In the genomic region with DNA sequence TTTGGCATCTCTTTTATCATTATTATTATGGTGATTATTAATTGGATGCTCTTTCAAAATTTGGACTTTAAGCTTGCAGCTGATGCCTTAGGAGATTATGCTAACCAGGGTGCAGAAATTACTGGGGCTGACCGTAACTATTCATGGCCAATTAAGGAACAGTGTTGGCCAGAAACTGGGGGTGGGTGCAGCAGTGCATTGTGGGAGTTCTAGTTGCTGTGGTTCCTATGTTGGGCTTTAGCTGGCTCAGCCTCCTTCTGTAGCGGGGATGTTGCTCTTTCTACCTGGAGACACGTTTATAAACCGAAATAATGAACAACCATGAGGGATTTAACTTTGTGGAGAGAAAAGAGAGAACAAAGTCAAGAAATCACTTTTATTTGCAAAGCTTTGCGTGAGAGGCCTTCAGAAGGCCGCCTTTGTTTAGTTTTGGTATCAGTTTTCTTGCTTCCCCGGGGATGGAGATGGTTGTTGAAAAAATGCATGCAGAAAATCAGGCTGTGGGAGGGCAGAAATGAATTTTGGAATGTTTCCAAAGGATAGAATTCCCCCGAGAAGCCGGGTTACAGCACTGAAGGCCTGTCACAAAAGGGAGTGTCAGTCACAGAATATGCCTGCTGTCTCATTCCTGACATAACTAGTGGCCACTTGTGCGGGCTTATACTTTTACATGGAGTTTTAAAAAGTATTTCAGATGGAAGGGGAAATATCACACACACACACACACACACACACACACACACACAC, we compare ENCODE assay signal across 9 mouse cellular contexts.
DNase-seq lines count a peak whose midpoint lies in the region; ATAC-seq and TF ChIP-seq lines count a peak whose summit lies in the region.
"Had no signal": no experiment of that assay in that cellular context is flagged by ENCODE, and none has a peak within 500 bp of the region (broad histone marks: within the 10 kb centered on the region; RNA-seq: fewer than 3 reads in every experiment).

No protein-coding gene starts in this region.

- H3K4me2 ChIP-seq in forebrain, embryonic 16.5 days (ENCODE audit: low read length) = peak overlapping the region; percentile 19
- no peak overlapping the region for H3K4me2 ChIP-seq in limb, embryonic 13.5 days (replicated peaks)

- H3K9ac ChIP-seq in forebrain, embryonic 16.5 days (replicated peaks; ENCODE audit: low read depth, low read length) = no peak overlapping the region
- no peak overlapping the region for H3K9ac ChIP-seq in limb, embryonic 13.5 days

- H3K4me1 ChIP-seq in forebrain, embryonic 16.5 days (replicated peaks; ENCODE audit: control insufficient read depth, insufficient read depth, low read length) = peaks cover 13% of the 10 kb centered on the region
- peaks cover 12% of the 10 kb centered on the region; the same call in 1 of the 2 replicates for H3K4me1 ChIP-seq in limb, embryonic 13.5 days

- no peak for TF ChIP-seq CTCF in C2C12 (IDR thresholded peaks at IDR 0.05; ENCODE audit: control insufficient read depth, insufficient read depth, insufficient read length)

- no peak overlapping the region for H3K4me3 ChIP-seq in C2C12 (ENCODE audit: insufficient read depth, poor library complexity, severe bottlenecking)
- H3K4me3 ChIP-seq in forebrain, embryonic 16.5 days (replicated peaks; ENCODE audit: low read length) = no peak overlapping the region
- no peak overlapping the region for H3K4me3 ChIP-seq in limb, embryonic 13.5 days

- WGBS in forebrain, embryonic 16.5 days = 19% methylated on average over 10 of the region's 10 CpGs
- 61% methylated on average over 10 of the region's 10 CpGs for WGBS in limb, embryonic 13.5 days

- intact Hi-C loops in heart, postnatal 14 days (cut with DNase I) = no loop called here

- peak; percentile 95 for DNase-seq in heart, adult 11 months
- DNase-seq in heart, postnatal 14 days = no peak

- H3K36me3 ChIP-seq in C2C12 (ENCODE audit: control insufficient read depth, insufficient read depth) = no peaks in the 10 kb centered on the region
- H3K36me3 ChIP-seq in forebrain, embryonic 16.5 days (ENCODE audit: control insufficient read depth, insufficient read depth) = no peaks in the 10 kb centered on the region
- H3K36me3 ChIP-seq in limb, embryonic 13.5 days = no peaks in the 10 kb centered on the region

- H3K79me3 ChIP-seq in C2C12 (ENCODE audit: low read depth) = no peaks in the 10 kb centered on the region

- H3K27ac ChIP-seq in forebrain, embryonic 16.5 days (ENCODE audit: low read length) = 0 out of 2 replicates have a peak overlapping the region, but pooled peaks have one; percentile 23
- no peak overlapping the region; the same call in 1 of the 2 replicates for H3K27ac ChIP-seq in limb, embryonic 13.5 days

- no peaks in the 10 kb centered on the region for H3K79me2 ChIP-seq in C2C12 (ENCODE audit: control insufficient read depth, insufficient read depth)

- H3ac ChIP-seq in C2C12 (ENCODE audit: control insufficient read depth, insufficient read length, low read depth) = peak overlapping the region; percentile 35

- no peaks in the 10 kb centered on the region for H3K27me3 ChIP-seq in C2C12 (ENCODE audit: control insufficient read depth, insufficient read depth, insufficient read length)
- no peaks in the 10 kb centered on the region; the same call in 1 of the 2 replicates for H3K27me3 ChIP-seq in forebrain, embryonic 16.5 days (replicated peaks; ENCODE audit: control insufficient read depth, insufficient read depth, low read length)
- no peaks in the 10 kb centered on the region for H3K27me3 ChIP-seq in limb, embryonic 13.5 days
- H3K27me3 ChIP-seq: CH12.LX had no signal

- ATAC-seq in forebrain, embryonic 16.5 days = peak; percentile 70
- ATAC-seq in limb, embryonic 13.5 days (ENCODE audit: low FRiP score, low read depth) = 0 out of 2 replicates have a peak, but pooled peaks have one; percentile 45
- no peak for ATAC-seq in inflammation-experienced regulatory T-cells, adult 6 months
- no peak for ATAC-seq in monocyte, adult 5-6 weeks (replicated peaks; ENCODE audit: insufficient number of reproducible peaks, low FRiP score, low TSS enrichment, poor library complexity, severe bottlenecking)
- no peak for ATAC-seq in erythroblast, adult 5-6 weeks (replicated peaks; ENCODE audit: low FRiP score, poor library complexity, severe bottlenecking)

- H3K9me3 ChIP-seq in forebrain, embryonic 16.5 days (ENCODE audit: control insufficient read depth, low read length) = no peaks in the 10 kb centered on the region
- H3K9me3 ChIP-seq in limb, embryonic 13.5 days = no peaks in the 10 kb centered on the region

TF ChIP-seq in C2C12, 6 proteins besides CTCF, POLR2A, EP300 and RAD21:
- TF ChIP-seq USF1 (IDR thresholded peaks at IDR 0.05; ENCODE audit: low read depth) = no peak
- peak; percentile 67 for TF ChIP-seq MYOD1 (IDR thresholded peaks at IDR 0.05; ENCODE audit: control insufficient read depth, insufficient read length, low read depth)

Comparison
In these comparisons a context has a peak if more than half of its experiments do, and no peak if none do; other contexts are left out.
1. ATAC-seq: peak in forebrain, embryonic 16.5 days (single experiment) and limb, embryonic 13.5 days (single experiment); none in inflammation-experienced regulatory T-cells, adult 6 months (single experiment), monocyte, adult 5-6 weeks (single experiment) and erythroblast, adult 5-6 weeks (single experiment).